Mouse (Mus musculus) heart, adult 2 months (tissue): ENCODE measurements around the gene Arap1.

Source experiments
- CTCF ChIP-seq: fragments of 200-600 bp; IDR thresholded peaks from 2 replicates; pipeline ENCODE4 v1.8.1; 2022; ENCODE audit warnings: antibody characterized with exemption, mild to moderate bottlenecking, moderate library complexity
- POLR2A ChIP-seq: fragments of 200-500 bp; IDR thresholded peaks from 2 replicates; pipeline ENCODE4 v1.6.1; 2011; ENCODE audit warnings: mild to moderate bottlenecking, low read depth, low read length, control low read depth; ENCODE audit not compliant: insufficient read depth

DNA sequence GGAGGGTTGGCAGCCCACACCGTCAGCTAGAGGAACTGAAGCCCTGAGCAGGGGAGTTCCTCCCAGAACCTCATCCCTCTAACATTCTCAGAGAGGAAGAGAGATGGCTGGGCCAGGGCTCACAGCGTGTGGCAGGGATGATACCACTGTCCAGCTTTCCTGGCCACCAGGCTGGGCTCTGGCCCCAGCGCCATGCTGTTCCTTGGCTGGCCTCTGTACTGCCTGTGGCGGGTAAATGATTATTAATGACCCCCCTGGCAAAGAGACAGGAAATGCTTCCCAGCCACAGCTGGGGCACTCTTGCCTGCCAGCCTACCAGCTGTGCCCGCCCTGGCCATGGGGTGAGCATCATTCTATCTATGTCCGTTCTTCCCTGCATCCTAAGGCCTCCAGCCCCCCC, 107.3 kb downstream of the Arap1 start:
- TF ChIP-seq CTCF (no peak), POLR2A (no peak)
